Mouse (Mus musculus) lung, postnatal 25 days (tissue): ENCODE results near the gene Large1.
"Not testable (repeated sequence)": the region's sequence is repeated elsewhere in the genome, so short reads cannot be mapped to it uniquely, and the experiment has no call there.

Experiments
- DNase-seq: peaks from one replicate; pipeline ENCODE4 v3.0.0; 2022; ENCODE audit warnings: low spot score

Gene Large1

DNA sequence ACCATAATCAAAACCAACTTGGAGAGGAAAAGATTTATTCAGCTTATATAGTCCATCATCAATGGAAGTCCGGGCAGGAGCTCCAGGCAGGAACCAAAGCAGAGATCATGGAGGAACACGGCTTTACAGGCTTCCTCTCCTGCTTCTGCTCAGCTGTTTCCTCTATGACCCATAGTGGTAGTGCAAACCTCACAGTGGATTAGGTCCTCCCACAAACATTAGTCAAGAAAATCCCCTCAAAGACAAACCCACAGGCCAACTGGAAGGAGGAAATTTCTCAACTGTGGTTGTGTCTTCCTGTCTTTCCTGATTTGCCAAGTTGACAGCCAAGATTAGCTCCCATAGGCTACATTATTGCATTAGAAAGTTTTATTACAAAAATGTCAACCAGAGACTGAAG is 59.7 kb downstream of the Large1 start:
- no peak for DNase-seq

DNA sequence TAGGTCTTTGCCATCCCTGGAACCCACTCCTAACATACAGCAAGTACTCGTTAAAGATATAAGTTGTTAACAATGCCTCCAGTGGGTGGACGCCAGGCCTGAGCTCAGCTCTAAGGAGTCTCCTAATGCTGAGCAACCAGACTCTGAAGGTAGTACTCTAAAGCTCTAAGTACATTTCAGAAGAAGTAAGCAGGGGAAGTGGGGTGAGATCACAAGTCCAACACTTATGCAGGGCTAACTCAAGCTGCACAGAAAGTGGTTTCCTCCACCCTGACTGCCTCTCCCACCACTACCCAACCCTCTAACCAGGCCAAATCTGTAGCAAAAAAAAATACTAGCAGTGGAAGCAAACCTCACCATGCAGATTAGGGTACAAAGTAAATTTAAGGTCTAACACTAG is 61.7 kb downstream of the Large1 start:
- no peak for DNase-seq

DNA sequence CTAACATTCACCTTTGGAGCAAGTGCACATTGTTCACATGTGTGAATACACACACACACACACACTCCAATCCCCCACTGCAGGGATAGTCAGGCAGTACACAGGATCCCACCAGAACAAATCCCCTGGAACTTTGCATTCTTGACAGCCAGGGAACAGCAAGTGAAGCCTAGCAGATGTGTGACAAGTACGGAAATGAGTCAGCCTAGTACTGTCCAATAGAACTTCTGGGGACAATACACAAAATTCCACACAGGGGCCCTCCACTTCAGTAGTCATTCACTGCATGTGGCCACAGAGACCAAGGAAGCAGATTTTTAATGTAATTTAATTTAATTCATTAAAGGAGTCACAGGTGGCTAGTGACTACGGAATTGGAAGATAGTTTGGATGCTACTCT is 62.7 kb downstream of the Large1 start:
- DNase-seq, result no peak

DNA sequence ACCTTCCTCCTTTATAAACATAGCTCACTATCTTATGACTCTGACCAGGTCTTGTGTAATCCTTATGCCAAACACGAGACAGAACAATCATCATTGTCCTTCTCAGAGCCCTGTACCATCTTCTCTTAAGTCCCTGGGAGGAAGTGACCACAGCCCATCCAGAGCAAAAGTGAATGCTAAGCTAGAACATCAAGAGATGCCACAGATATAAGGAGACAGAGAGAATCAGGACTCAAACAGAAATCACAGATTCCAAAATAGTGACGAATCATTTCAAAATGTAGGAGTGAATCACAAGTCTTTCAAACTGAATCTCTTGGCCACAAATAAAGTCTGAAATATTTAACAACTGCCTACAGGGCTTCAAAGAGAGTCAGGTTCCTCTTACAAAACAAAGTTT is 63.5 kb downstream of the Large1 start:
- no peak for DNase-seq

DNA sequence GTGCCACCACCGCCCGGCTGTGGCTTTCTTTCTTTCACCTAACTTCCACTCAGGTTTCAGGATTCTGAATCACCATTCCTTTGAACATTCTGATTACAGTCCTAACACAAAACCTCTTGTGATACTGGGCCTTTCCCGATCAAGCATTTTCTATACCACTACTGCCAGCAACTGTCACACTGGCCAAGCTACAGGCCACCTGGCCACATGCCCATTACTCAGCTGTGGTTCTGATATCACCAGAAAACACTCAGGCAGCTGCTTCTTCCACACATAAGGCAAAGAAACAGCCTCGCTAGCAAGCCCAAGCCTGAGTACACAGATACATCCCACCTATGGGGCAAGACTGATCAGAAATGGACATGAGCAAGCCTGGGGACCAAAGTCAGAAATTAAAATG is 71.3 kb downstream of the Large1 start:
- no peak for DNase-seq

DNA sequence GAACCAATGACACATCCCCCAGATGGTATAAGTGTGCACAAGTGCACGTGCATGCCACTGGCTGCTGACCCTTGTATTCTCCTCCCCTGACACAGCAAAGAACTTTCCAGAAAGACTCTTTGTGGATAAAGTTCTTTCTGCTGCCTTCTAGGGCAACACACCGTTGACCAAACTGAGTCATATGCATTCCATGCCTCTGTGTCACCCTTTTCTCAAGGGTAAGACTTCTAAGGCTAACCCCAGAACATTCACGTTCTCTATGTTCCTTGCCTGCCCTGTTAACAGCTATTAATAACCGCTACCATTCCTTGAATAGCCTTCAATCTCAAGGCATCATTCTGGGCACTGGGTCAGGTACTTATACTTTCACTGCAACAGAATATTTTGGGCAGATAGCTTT is 77.3 kb downstream of the Large1 start:
- no peak for DNase-seq

DNA sequence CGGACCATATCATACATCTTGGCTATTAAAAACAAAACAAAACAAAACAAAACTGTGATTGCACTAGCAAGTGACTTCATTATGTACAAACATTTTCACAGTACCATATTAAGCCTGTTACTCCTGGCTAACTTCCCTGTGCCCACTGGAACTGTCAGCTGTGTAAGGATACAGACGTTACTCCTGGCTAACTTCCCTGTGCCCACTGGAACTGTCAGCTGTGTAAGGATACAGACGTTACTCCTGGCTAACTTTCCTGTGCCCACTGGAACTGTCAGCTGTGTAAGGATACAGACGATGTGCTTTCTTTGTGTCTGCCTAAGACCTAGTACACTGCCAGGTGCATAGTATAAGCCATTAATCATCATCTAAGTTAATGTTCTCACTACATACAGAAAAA is 77.9 kb downstream of the Large1 start:
- not testable (repeated sequence) for DNase-seq

DNA sequence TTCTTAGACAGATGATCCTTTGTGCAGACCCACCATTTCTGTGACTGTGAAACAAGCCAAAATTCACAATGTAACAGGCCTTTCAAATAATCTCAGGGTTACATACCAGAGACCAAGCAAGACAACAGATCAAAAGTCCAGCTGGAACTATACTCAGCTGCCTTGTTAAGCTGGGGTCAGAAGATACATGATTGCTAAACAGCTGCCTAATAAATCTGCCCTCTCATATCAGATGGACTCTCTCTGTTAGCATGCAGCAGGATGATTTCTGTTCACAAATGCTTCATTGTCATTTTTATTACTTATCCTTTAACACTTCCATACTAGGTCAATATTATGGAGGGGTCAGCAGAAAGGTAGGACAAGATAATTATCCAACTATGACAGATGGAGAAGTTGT is 80.2 kb downstream of the Large1 start:
- peak; percentile 20 for DNase-seq

DNA sequence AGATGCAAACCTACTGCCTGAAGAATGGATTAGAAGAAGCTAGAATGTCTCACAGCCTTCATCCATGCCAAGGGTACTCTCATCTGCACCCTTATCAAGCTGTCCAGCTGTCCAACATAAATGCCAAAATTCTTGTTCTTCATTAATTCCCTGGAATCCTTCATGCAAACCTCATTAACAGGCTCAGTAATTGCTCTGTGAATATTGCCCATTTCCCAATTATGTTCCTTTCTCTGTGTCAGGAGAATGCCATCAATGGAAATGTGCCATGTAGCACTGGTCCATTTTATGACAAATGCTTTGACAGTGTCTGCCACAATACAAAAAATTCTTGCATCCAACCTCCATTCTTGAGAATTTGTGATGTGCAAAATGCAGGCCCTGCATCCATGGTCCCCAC is 82.3 kb downstream of the Large1 start:
- DNase-seq, result no peak

DNA sequence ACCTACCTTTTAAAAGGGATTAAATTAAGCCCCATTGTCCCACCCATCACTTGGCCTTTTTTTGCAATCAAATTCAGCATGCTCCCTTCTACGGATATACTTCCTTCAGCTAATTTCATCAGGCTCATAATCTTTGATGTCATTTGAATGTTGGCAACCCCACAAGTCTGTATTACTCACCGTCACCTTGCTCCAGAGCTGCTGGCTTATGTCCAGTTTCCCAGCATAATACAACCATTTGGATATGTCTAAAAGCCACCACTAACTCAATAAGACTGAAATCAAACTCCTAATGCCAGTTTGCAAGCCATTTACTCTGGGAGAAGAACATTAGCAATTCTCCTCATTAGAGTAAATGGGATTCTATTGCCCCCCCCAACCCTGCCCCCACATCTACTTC is 95.4 kb downstream of the Large1 start:
- no peak for DNase-seq

DNA sequence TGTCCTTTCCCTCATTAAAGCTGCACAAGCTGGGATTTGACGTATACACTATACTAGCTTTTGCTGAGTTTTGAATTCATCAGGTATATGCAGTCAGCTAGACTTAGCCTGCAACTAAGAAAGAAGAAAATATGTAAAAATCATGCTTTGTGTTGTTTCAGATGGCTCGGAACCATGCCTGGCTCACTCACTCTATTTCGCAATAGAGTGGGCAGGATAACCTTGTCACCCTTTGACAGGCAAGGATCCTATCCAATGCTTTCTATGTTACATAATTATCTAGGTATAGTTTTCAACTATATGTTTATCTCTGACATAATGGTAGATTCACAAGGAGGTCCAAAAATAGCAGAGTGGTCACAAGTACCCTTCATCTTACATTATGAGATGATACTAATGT is 109.2 kb downstream of the Large1 start:
- DNase-seq, result no peak

DNA sequence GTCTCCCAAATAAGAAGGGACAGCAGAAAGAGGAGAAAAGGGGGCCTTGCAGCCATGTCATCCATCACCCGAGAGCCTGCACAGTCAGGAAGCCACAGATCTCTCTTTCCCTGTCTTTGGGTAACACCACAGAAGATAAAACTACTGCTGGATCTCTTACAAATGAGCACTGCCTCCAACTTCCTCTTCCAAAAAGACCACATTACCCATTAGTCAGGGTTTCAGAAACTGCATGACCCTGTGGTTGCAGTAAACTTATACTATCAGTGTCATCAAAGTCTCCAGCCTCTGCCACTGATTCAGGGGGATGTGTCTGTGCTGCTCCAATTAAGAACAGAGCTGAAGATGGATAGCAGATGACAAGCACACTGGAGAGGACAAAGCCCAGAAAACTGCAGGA is 111.3 kb downstream of the Large1 start:
- DNase-seq, result no peak

DNA sequence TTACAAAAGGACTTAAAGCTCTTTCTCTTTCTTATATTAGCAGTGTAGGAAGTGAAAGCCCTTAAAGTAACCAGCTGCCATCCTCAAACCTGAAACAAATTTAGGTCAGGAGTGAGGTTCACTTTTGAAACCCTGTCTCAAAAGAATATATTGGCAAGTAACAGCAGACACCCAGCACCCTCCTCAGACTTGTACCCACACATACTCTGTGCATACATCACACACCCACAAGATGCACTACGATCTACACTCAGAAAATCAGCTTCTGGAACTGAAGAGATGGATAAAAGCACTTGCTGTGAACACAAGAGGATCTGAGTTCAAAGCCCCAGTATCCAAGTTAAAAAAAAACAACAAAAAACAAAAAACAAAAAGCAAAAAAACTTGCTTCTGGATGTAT is 119.1 kb downstream of the Large1 start:
- DNase-seq, result no peak

DNA sequence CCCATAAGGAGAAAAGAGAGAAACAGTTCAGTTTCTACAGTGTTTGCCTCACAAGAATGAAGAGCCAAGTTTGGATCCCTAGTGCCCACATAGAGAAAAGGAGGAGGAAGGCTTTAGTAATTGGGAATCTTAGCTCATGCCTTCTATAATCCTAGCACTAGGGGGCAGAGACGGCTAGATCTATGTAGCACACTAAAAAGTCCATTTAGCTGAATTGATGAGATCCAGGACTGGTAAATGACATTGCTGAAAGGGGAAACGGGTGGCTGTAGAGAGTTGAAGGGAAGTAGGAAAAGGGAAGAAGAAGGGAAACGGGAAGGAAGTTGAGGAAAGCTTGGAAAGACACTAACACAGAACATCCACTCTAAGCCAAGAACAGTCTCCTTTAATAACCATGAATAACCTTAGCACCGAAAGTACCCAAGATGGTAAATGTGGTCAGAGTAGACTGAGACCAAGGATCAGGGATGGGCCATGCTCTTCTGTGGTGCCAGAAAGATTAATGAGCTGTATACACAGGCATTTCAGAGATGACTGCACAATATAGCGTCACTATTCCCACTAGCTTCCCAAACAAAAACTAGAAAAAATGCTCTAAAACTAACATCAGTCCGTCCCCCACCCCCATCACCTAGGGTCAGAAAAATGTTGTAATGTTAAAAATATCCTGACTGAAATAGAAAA is 119.8 kb downstream of the Large1 start:
- DNase-seq, result peak; percentile 41

DNA sequence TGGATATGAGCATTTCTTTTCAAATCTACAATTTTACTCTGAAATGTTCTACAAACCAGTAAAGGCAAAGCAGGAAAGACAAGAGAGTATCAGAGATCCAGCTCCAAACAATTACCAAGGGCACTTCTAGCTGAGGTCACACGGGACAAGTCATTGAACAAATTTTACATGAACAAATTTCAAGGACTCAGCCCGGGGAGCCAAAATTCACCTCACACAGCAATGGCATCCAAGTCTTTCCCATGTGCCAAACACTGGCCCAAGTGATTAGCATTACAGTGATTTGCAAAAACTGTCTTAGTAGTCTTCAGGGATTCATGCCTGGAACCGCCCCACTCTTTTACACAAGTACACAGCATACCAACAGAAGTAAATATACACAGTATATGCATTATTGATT is 126.5 kb downstream of the Large1 start:
- no peak for DNase-seq

DNA sequence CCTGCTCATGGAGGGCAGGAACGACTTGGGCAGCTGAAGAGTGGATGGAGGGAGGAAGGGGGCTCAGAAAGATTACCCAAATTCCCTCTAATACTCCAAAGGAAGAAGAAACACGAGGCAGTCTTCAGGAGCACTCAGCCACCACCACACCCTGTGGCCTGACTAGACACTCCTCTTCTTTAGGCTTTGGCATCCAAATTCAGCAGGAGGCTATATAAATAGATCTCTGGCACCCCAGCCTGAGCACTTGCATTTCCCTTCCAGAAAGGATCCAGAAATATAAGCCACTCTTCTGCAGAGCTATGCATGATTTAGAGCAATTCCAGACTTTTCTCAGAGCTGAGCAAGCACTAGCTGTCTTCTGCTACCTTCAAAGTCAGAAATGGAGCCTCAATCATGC is 127.7 kb downstream of the Large1 start:
- DNase-seq, result no peak

DNA sequence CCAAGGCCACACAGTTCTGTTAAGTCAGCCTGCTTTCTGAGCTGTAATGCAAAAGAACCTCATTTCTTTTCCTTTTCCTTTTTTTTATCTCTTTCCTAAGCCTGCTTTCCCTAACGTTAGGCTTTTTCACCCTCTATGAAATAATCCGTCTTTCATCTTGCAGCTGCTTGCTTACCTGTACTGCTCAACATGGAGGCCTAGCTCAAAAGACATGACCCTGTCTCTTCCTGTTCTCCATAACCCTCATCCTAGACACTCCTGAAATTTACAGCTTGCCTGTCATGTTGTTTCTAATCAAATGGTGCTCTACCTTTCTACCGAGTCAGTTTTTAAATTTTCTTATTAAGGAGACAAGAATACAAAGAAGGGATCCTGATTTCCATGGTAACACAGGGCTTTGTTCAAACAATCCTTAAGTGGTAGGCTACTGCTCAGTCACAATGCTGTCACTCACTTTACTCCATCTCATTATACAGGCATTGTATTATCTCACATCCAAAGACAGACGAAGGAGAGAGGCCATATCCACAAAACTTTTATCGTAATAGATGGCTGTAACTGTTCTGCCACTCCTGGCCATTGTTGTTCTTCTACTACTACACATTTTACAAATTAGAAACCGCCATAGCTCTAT is 134.0 kb downstream of the Large1 start:
- DNase-seq, result no peak

DNA sequence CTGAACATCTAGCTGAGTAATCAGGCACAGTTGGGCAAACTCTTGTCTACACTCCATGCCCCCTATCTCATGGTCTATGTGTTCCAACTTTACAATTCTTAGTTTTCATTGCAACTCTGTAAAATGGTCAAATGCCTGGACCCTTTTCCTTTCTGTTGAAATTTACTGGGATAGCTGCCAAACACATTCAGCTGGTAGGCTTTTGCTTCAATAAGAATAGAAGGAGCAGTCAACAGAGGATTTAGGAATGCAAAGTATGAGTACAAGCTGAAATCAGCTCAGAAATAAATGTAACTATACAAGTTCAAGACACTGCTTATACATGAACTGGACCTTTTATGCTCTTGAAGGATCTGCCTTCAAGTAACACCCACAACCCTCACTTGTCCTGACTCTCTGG is 146.5 kb downstream of the Large1 start:
- DNase-seq, result peak; percentile 1

DNA sequence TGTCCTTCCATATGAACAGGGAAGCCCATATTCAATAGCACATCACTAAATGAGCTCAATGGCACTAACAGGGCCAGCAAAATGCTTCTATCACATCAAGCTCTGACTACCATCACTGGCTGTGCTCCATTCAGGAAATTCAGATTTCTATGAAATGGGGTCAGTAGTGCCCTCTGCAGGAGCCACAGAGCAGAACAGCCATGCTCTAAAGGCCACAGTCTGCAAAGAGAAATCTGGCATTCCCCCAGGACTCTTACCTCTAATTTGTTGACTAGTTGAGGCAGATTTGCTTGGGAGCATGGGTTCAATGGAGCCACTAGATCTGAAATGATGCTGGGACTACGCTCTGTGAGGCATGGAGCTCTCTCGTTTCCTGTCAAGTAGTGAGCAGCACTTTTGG is 151.5 kb downstream of the Large1 start:
- peak; percentile 6 for DNase-seq

DNA sequence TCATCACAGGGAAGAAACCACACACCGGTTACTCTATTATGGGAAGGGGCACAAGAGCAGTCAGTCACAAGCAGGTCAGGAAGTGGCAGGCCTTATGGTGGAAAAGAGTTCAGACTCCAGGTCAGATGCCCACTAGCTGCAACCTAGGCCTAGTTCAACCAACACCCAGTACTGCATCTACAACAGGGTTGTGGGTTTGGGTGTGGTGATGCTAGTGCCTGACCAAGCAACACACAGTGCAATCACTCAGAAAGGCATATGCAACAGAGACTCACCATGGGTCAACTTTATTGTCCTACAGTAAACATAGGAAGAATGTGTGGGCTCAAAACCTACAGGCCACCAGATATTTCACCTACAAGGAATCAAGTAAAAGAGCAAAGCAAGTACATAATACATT is 155.6 kb downstream of the Large1 start:
- DNase-seq, result no peak

DNA sequence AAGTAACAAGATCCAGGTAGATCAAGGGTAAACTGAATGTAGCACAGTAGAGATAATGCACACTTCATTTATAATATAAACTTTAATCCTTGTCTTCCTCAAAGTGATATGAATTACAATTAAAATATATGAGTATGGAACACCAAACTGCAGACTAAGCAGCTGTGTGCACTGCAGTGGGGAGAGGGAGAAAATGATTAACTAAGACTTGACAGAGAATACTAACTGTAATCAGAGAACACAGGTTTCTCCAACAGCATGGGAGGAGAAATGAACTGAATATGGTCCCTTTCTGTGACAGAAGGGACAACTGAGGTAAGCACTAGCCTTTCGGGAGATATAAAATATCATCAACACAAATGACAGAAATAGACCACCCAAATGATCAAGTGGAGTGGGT is 164.7 kb downstream of the Large1 start:
- DNase-seq, result no peak

DNA sequence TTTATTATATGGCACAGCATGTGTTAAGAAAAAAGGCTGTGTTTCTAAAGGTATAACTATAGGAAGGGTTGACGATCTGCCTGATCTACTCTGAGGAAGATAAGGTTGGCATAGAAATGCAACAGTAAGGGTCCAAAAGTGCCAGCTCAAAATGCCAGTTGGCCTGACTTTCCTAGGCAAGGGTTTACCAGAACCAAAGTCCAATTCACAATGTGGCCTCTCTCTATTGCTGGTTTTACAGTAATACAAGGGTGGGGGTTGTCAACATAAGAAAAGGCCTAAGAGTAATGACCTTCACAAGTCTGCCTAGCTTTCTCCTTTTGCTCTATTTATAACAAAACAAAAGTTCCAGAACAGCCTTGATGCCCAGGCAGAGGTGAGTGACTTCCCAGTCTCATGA is 166.0 kb downstream of the Large1 start:
- DNase-seq, result no peak

DNA sequence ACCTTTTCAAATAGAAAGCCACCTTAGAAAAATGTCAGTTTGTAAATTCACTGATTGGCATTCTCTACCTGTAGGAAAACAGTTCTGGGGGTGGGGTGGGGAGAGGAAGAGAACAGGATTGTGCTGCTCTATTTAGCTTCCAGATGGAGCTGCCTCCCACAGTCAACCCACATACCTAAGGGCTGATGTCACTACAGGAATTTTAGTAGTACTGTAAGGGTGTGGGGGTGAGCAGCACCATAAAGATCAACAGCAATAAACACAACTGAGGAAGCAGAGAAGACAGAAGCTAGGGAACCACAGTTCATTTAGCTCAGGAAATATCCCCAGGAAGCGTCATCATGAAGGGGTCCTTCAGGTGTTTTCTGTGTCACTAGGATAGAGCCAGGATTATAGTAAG is 174.9 kb downstream of the Large1 start:
- DNase-seq, result no peak

DNA sequence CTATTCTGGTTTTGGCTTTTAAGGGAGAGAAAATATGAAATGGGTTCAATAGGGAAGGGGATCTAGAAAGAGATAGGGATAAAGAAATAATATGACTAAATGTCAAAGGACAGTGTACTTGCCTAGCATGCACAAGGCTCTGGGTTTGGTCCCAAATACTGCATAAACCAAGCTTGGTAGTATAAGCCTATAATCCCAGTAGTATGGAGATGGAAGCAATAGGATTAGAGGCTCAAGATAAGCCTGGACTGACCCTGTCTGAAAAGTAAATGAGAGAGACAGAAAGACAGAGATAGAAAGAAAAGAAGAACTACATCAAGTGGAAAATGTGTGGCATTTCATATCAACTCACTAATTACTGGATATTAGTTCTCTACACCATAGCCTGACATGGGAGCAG is 180.7 kb downstream of the Large1 start:
- DNase-seq, result no peak
